ENCODE assay signal across 10 mouse cellular contexts in the genomic region with DNA sequence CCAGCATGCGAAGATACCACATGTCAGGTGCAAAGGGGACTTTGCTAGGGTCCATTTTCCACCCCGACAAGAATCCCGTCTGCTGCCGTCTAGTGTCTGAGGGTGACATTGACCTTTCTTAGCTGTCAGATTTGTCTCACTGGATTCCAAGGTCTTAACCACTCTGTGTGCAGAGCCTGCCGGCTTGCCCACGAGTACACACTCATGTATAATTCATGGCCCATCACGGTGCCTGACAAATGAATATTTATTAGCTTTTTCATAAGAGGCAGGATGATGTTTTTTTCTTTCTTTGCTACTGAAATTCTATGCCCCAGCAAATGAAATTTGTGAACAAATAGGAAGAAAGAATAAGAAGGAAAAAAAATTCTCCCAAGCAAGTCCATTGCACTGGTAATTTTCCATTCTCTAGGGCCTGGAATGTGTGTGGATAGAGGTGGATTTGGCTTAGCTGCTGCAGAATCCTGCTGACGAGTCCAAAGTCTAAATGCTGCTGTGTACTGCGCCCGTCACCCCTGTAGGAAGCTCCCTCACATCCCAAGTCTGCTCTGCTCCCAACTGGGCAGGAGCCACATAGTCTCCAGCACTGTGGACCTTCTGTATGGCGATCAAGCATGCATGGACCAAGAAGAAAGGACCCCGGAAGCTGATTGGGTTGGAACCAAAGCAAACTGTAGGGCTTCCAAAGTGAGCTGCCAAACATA.
DNase-seq lines count a peak whose midpoint lies in the region; ATAC-seq and TF ChIP-seq lines count a peak whose summit lies in the region.
"Had no signal": no experiment of that assay in that cellular context is flagged by ENCODE, and none has a peak within 500 bp of the region (broad histone marks: within the 10 kb centered on the region; RNA-seq: fewer than 3 reads in every experiment).

No protein-coding gene starts in this region.

- H3K27ac ChIP-seq in forebrain, embryonic 12.5 days, result peak overlapping the region; percentile 87
- H3K27ac ChIP-seq in hindbrain, embryonic 15.5 days (replicated peaks), result peak overlapping the region; percentile 73
- peak overlapping the region; percentile 64 for H3K27ac ChIP-seq in midbrain, postnatal 0 days (ENCODE audit: low read depth, low read length)
- H3K27ac ChIP-seq: heart, embryonic 15.5 days had no signal

- peak; percentile 76; the same call in 1 of the 2 replicates for ATAC-seq in forebrain, embryonic 12.5 days (ENCODE audit: low FRiP score)
- peak; percentile 77; the same call in 1 of the 2 replicates for ATAC-seq in hindbrain, embryonic 15.5 days (ENCODE audit: low FRiP score, low read depth)
- peak; percentile 70; the same call in 1 of the 2 replicates for ATAC-seq in midbrain, postnatal 0 days (ENCODE audit: low FRiP score)
- no peak for ATAC-seq in erythroblast, adult 5-6 weeks (replicated peaks; ENCODE audit: low FRiP score, poor library complexity, severe bottlenecking)

- DNase-seq in kidney, postnatal 36 days, result peak; percentile 12 to 13
- no peak for DNase-seq in kidney, adult 18-20 months
- DNase-seq in midbrain, postnatal 0 days (ENCODE audit: low spot score), result peak; percentile 62
- DNase-seq in gastrocnemius, postnatal 36 days, result no peak

- no peaks in the 10 kb centered on the region for H3K36me3 ChIP-seq in forebrain, embryonic 12.5 days (replicated peaks)
- no peaks in the 10 kb centered on the region for H3K36me3 ChIP-seq in hindbrain, embryonic 15.5 days
- H3K36me3 ChIP-seq in midbrain, postnatal 0 days (ENCODE audit: insufficient read depth, low read length), result no peaks in the 10 kb centered on the region

- H3K4me2 ChIP-seq in forebrain, embryonic 12.5 days, result peak overlapping the region; percentile 22
- H3K4me2 ChIP-seq in hindbrain, embryonic 15.5 days, result no peak overlapping the region
- no peak overlapping the region for H3K4me2 ChIP-seq in midbrain, postnatal 0 days (ENCODE audit: low read depth, low read length, poor library complexity, severe bottlenecking)
- H3K4me2 ChIP-seq: heart, embryonic 15.5 days had no signal

- 36% methylated on average over 12 of the region's 12 CpGs for WGBS in forebrain, embryonic 12.5 days
- 27% methylated on average over 12 of the region's 12 CpGs for WGBS in hindbrain, embryonic 15.5 days
- whole genome bisulfite sequencing in midbrain, postnatal 0 days, result 20% methylated on average over 12 of the region's 12 CpGs

- TF ChIP-seq CTCF in midbrain, postnatal 0 days (IDR thresholded peaks at IDR 0.05), result peak; percentile 66

- H3K9me3 ChIP-seq in forebrain, embryonic 12.5 days, result no peaks in the 10 kb centered on the region
- no peaks in the 10 kb centered on the region for H3K9me3 ChIP-seq in hindbrain, embryonic 15.5 days
- no peaks in the 10 kb centered on the region for H3K9me3 ChIP-seq in midbrain, postnatal 0 days (ENCODE audit: low read length)
- H3K9me3 ChIP-seq: heart, embryonic 15.5 days had no signal

- intact Hi-C loops in gastrocnemius, postnatal 36 days (cut with DNase I), result no loop called here

- no peak overlapping the region for H3K9ac ChIP-seq in forebrain, embryonic 12.5 days
- no peak overlapping the region for H3K9ac ChIP-seq in hindbrain, embryonic 15.5 days
- H3K9ac ChIP-seq in midbrain, postnatal 0 days (replicated peaks; ENCODE audit: low read length, poor library complexity, severe bottlenecking), result no peak overlapping the region
- H3K9ac ChIP-seq: heart, embryonic 15.5 days had no signal

- peaks cover 30% of the 10 kb centered on the region for H3K4me1 ChIP-seq in forebrain, embryonic 12.5 days
- peaks cover 20% of the 10 kb centered on the region for H3K4me1 ChIP-seq in hindbrain, embryonic 15.5 days (replicated peaks)
- peaks cover 11% of the 10 kb centered on the region; the same call in 1 of the 2 replicates for H3K4me1 ChIP-seq in midbrain, postnatal 0 days (ENCODE audit: insufficient read depth, low read length)
- H3K4me1 ChIP-seq: heart, embryonic 15.5 days; megakaryocyte, embryonic 14.5 days had no signal

- H3K27me3 ChIP-seq in forebrain, embryonic 12.5 days, result 0 out of 2 replicates have a peak, but pooled peaks cover 6% of the 10 kb centered on the region
- no peaks in the 10 kb centered on the region for H3K27me3 ChIP-seq in hindbrain, embryonic 15.5 days
- no peaks in the 10 kb centered on the region for H3K27me3 ChIP-seq in midbrain, postnatal 0 days (ENCODE audit: insufficient read depth, low read length)
- H3K27me3 ChIP-seq: heart, embryonic 15.5 days; megakaryocyte, embryonic 14.5 days had no signal

- no peak overlapping the region for H3K4me3 ChIP-seq in forebrain, embryonic 12.5 days (replicated peaks)
- no peak overlapping the region for H3K4me3 ChIP-seq in hindbrain, embryonic 15.5 days
- H3K4me3 ChIP-seq in midbrain, postnatal 0 days (ENCODE audit: low read depth, low read length), result no peak overlapping the region
- H3K4me3 ChIP-seq: erythroblast, embryonic 14.5 days; heart, embryonic 15.5 days; megakaryocyte, embryonic 14.5 days had no signal

Comparison
In these comparisons a context has a peak if more than half of its experiments do, and no peak if none do; other contexts are left out.
1. DNase-seq: peak in kidney, postnatal 36 days (2 of 2) and midbrain, postnatal 0 days (single experiment); none in kidney, adult 18-20 months (single experiment) and gastrocnemius, postnatal 36 days (0 of 2).
2. Peak in every context shown above with its lines, with median percentiles within 50 percentile points of each other: H3K27ac ChIP-seq.